Mouse (Mus musculus): Measurements from ENCODE around the gene Gpx2.

- no peak for TF ChIP-seq CTCF (IDR thresholded peaks at IDR 0.05; ENCODE audit: borderline replicate concordance, control insufficient read depth, extremely low read depth, insufficient read depth, low read length, poor library complexity)
- no peak for TF ChIP-seq POLR2A (IDR thresholded peaks at IDR 0.05; ENCODE audit: control insufficient read depth, extremely low read depth, insufficient read depth, low read length, poor library complexity)
Measured at GRCm38 (mm10) chr12:76844346-76845061, 49.1 kb upstream of the Gpx2 start.

Measured in thymus, adult 2 months (tissue).